Mouse (Mus musculus): ENCODE measurements around the gene Bok.

Bok gene

GRCm38 (mm10) chr1:93689901-93690496, 4.5 kb downstream of the Bok start:
- in situ Hi-C loops (cut with MboI, MseI): no loop called here

- in situ Hi-C loops (cut with MboI, MseI): no loop called here
These were observed 5.6 kb downstream of the Bok start for GRCm38 (mm10) chr1:93691106-93691505.

- in situ Hi-C loops (cut with MboI, MseI): no loop called here
These were observed 6.4 kb downstream of the Bok start for GRCm38 (mm10) chr1:93691786-93692357.

- in situ Hi-C loops (cut with MboI, MseI): no loop called here
These were observed 7.3 kb downstream of the Bok start for GRCm38 (mm10) chr1:93692773-93693172.

GRCm38 (mm10) chr1:93693502-93693901, 8.0 kb downstream of the Bok start:
- in situ Hi-C loops (cut with MboI, MseI): no loop called here

- in situ Hi-C loops (cut with MboI, MseI): no loop called here
These were observed 8.5 kb downstream of the Bok start for GRCm38 (mm10) chr1:93693943-93694342.

GRCm38 (mm10) chr1:93694966-93695365, 9.5 kb downstream of the Bok start:
- in situ Hi-C loops (cut with MboI, MseI): no loop called here

- in situ Hi-C loops (cut with MboI, MseI): no loop called here
These were observed 11.9 kb downstream of the Bok start for GRCm38 (mm10) chr1:93697317-93697716.

- in situ Hi-C loops (cut with MboI, MseI): no loop called here
These were observed 13.7 kb downstream of the Bok start for GRCm38 (mm10) chr1:93699159-93699558.

- in situ Hi-C loops (cut with MboI, MseI): no loop called here
These were observed 16.6 kb downstream of the Bok start for GRCm38 (mm10) chr1:93702106-93702505.

- in situ Hi-C loops (cut with MboI, MseI): no loop called here
These were observed 18.1 kb downstream of the Bok start for GRCm38 (mm10) chr1:93703472-93704048.

- in situ Hi-C loops (cut with MboI, MseI): no loop called here
These were observed 18.9 kb downstream of the Bok start for GRCm38 (mm10) chr1:93704341-93704740.

GRCm38 (mm10) chr1:93705389-93705788, 19.9 kb downstream of the Bok start:
- in situ Hi-C loops (cut with MboI, MseI): no loop called here

GRCm38 (mm10) chr1:93716166-93716565, 30.7 kb downstream of the Bok start:
- in situ Hi-C loops (cut with MboI, MseI): no loop called here

GRCm38 (mm10) chr1:93721557-93721956, 36.1 kb downstream of the Bok start:
- in situ Hi-C loops (cut with MboI, MseI): no loop called here

- in situ Hi-C loops (cut with MboI, MseI): loop anchor here (5.0 kb wide), 2 partner anchors 57 to 547 kb away; no protein-coding TSS in a partner anchor
These were observed 39.2 kb downstream of the Bok start for GRCm38 (mm10) chr1:93724623-93725022.

GRCm38 (mm10) chr1:93725665-93726064, 40.2 kb downstream of the Bok start:
- in situ Hi-C loops (cut with MboI, MseI): loop anchor here (5.0 kb wide), 2 partner anchors 58 to 548 kb away; no protein-coding TSS in a partner anchor

GRCm38 (mm10) chr1:93726116-93726515, 40.7 kb downstream of the Bok start:
- in situ Hi-C loops (cut with MboI, MseI): loop anchor here (5.0 kb wide), 2 partner anchors 59 to 549 kb away; no protein-coding TSS in a partner anchor

- in situ Hi-C loops (cut with MboI, MseI): loop anchor here (5.0 kb wide), 2 partner anchors 60 to 550 kb away; no protein-coding TSS in a partner anchor
These were observed 41.5 kb downstream of the Bok start for GRCm38 (mm10) chr1:93726974-93727373.

GRCm38 (mm10) chr1:93731103-93731502, 45.6 kb downstream of the Bok start:
- in situ Hi-C loops (cut with MboI, MseI): no loop called here

GRCm38 (mm10) chr1:93731880-93732281, 46.4 kb downstream of the Bok start:
- in situ Hi-C loops (cut with MboI, MseI): no loop called here

GRCm38 (mm10) chr1:93735859-93736258, 50.4 kb downstream of the Bok start:
- in situ Hi-C loops (cut with MboI, MseI): no loop called here

- in situ Hi-C loops (cut with MboI, MseI): no loop called here
These were observed 52.3 kb downstream of the Bok start for GRCm38 (mm10) chr1:93737711-93738110.

Measured in regulatory T cell (primary cell).